8 mouse cellular contexts compared by ENCODE assay signal in genomic region chr6:121245127-121246036, GRCm38 (mm10). TPM values are rescaled to one million over a fixed set of nuclear protein-coding genes. Genes with fewer than 3 reads are reported as not detected.
DNase-seq lines count a peak whose midpoint lies in the region; ATAC-seq and TF ChIP-seq lines count a peak whose summit lies in the region.

Usp18 (plus strand) TSS chr6:121245906.

- peak; percentile 91 for DNase-seq in B cell, adult 2 months
- DNase-seq in heart, adult 9 months (ENCODE audit: low spot score in 2 of 2) = peak; percentile 93 to 94
- peak; percentile 83 for DNase-seq in limb, embryonic 14.5 days (ENCODE audit: low spot score)
- DNase-seq in spleen, adult 2 months (ENCODE audit: low read depth in 1 of 2, low spot score in 2 of 2) = peak; percentile 57 to 89

- ATAC-seq in embryonic facial prominence, embryonic 15.5 days (ENCODE audit: insufficient number of reproducible peaks, low FRiP score, low TSS enrichment, low read depth) = peak; percentile 89
- peak; percentile 94 for ATAC-seq in kidney, embryonic 14.5 days (ENCODE audit: low FRiP score, low TSS enrichment)
- peak; percentile 91 for ATAC-seq in limb, embryonic 14.5 days (ENCODE audit: low FRiP score, low read depth)
- peak; percentile 94 for ATAC-seq in midbrain, embryonic 16.5 days

- H3K4me1 ChIP-seq in bone marrow macrophage, adult 2 months (ENCODE audit: control insufficient read depth, insufficient read depth, low read length) = peaks cover 7% of the 10 kb centered on the region
- H3K4me1 ChIP-seq in embryonic facial prominence, embryonic 15.5 days = 0 out of 2 replicates have a peak, but pooled peaks cover 7% of the 10 kb centered on the region
- 0 out of 2 replicates have a peak, but pooled peaks cover 3% of the 10 kb centered on the region for H3K4me1 ChIP-seq in kidney, embryonic 14.5 days (ENCODE audit: control insufficient read depth, insufficient read depth, low read length)
- no peaks in the 10 kb centered on the region for H3K4me1 ChIP-seq in limb, embryonic 14.5 days (ENCODE audit: control insufficient read depth, insufficient read depth, low read length)
- H3K4me1 ChIP-seq in midbrain, embryonic 16.5 days (ENCODE audit: control insufficient read depth, insufficient read depth, low read length) = peaks cover 4% of the 10 kb centered on the region; the same call in 1 of the 2 replicates
- H3K4me1 ChIP-seq in spleen, adult 2 months (ENCODE audit: control insufficient read depth, insufficient read depth, insufficient read length) = peaks cover 9% of the 10 kb centered on the region

- H3K9ac ChIP-seq in embryonic facial prominence, embryonic 15.5 days = peak within 1 kb of the TSS; percentile 39
- peak within 1 kb of the TSS; percentile 52 for H3K9ac ChIP-seq in kidney, embryonic 14.5 days (ENCODE audit: low read depth, low read length)
- H3K9ac ChIP-seq in limb, embryonic 14.5 days (ENCODE audit: low read depth, low read length, severe bottlenecking) = peak within 1 kb of the TSS; percentile 58
- H3K9ac ChIP-seq in midbrain, embryonic 16.5 days (ENCODE audit: low read depth, low read length) = peak within 1 kb of the TSS; percentile 52

- H3K36me3 ChIP-seq in embryonic facial prominence, embryonic 15.5 days = no peaks in the 10 kb centered on the region
- H3K36me3 ChIP-seq in kidney, embryonic 14.5 days (ENCODE audit: control insufficient read depth, insufficient read depth, low read length) = no peaks in the 10 kb centered on the region
- no peaks in the 10 kb centered on the region for H3K36me3 ChIP-seq in limb, embryonic 14.5 days (ENCODE audit: control insufficient read depth, insufficient read depth, low read length)
- H3K36me3 ChIP-seq in midbrain, embryonic 16.5 days (ENCODE audit: control insufficient read depth, insufficient read depth, low read length) = no peaks in the 10 kb centered on the region
- H3K36me3 ChIP-seq in spleen, adult 2 months (ENCODE audit: control insufficient read depth, insufficient read depth, low read length) = no peaks in the 10 kb centered on the region

- H3K4me2 ChIP-seq in embryonic facial prominence, embryonic 15.5 days (replicated peaks) = peak within 1 kb of the TSS; percentile 56
- peak within 1 kb of the TSS; percentile 67 for H3K4me2 ChIP-seq in kidney, embryonic 14.5 days (replicated peaks; ENCODE audit: low read depth, low read length)
- peak within 1 kb of the TSS; percentile 55 for H3K4me2 ChIP-seq in limb, embryonic 14.5 days (replicated peaks; ENCODE audit: low read depth, low read length, severe bottlenecking)
- H3K4me2 ChIP-seq in midbrain, embryonic 16.5 days (ENCODE audit: low read length) = peak within 1 kb of the TSS; percentile 90

- TF ChIP-seq POLR2A in bone marrow macrophage, adult 2 months (IDR thresholded peaks at IDR 0.05; ENCODE audit: borderline replicate concordance, low read depth, low read length) = no peak
- 0 out of 2 replicates have a peak, but pooled peaks have one; percentile 23 for TF ChIP-seq POLR2A in limb, embryonic 14.5 days (IDR thresholded peaks at IDR 0.05; ENCODE audit: borderline replicate concordance, extremely low read depth, insufficient read depth, insufficient read length)
- peak; percentile 90 for TF ChIP-seq POLR2A in spleen, adult 2 months (IDR thresholded peaks at IDR 0.05; ENCODE audit: low read depth, low read length)

- TF ChIP-seq CTCF in bone marrow macrophage, adult 2 months (IDR thresholded peaks at IDR 0.05; ENCODE audit: low read depth, low read length) = no peak
- no peak for TF ChIP-seq CTCF in spleen, adult 2 months (IDR thresholded peaks at IDR 0.05; ENCODE audit: extremely low read depth, insufficient read depth, insufficient read length, insufficient replicate concordance)

- 8% methylated on average over 35 of the region's 35 CpGs for WGBS in embryonic facial prominence, embryonic 15.5 days
- WGBS in kidney, embryonic 14.5 days = 7% methylated on average over 35 of the region's 35 CpGs
- 7% methylated on average over 35 of the region's 35 CpGs for WGBS in limb, embryonic 14.5 days
- WGBS in midbrain, embryonic 16.5 days = 9% methylated on average over 35 of the region's 35 CpGs
- 2% methylated on average over 35 of the region's 35 CpGs for WGBS in spleen, adult 2 months

- peaks cover 6% of the 10 kb centered on the region; the same call in 1 of the 2 replicates for H3K27me3 ChIP-seq in embryonic facial prominence, embryonic 15.5 days
- H3K27me3 ChIP-seq in kidney, embryonic 14.5 days (ENCODE audit: control insufficient read depth, insufficient read depth, low read length) = peaks cover 15% of the 10 kb centered on the region; the same call in 1 of the 2 replicates
- no peaks in the 10 kb centered on the region for H3K27me3 ChIP-seq in limb, embryonic 14.5 days (ENCODE audit: control insufficient read depth, insufficient read depth, low read length)
- no peaks in the 10 kb centered on the region; the same call in 1 of the 2 replicates for H3K27me3 ChIP-seq in midbrain, embryonic 16.5 days (ENCODE audit: control insufficient read depth, insufficient read depth, low read depth, low read length)
- H3K27me3 ChIP-seq in spleen, adult 2 months (ENCODE audit: control insufficient read depth, insufficient read depth, low read length) = no peaks in the 10 kb centered on the region

- peak within 1 kb of the TSS; percentile 78 for H3K4me3 ChIP-seq in bone marrow macrophage, adult 2 months (ENCODE audit: insufficient read depth, low read length)
- peak within 1 kb of the TSS; percentile 62 for H3K4me3 ChIP-seq in embryonic facial prominence, embryonic 15.5 days (replicated peaks)
- peak within 1 kb of the TSS; percentile 57 for H3K4me3 ChIP-seq in kidney, embryonic 14.5 days (ENCODE audit: low read length)
- H3K4me3 ChIP-seq in limb, embryonic 14.5 days (replicated peaks; ENCODE audit: low read length) = peak within 1 kb of the TSS; percentile 48
- peak within 1 kb of the TSS; percentile 47 for H3K4me3 ChIP-seq in midbrain, embryonic 16.5 days (ENCODE audit: low read depth, low read length)
- peak within 1 kb of the TSS; percentile 83 for H3K4me3 ChIP-seq in spleen, adult 2 months (ENCODE audit: extremely low read depth, insufficient read depth, insufficient read length)

- H3K27ac ChIP-seq in bone marrow macrophage, adult 2 months (ENCODE audit: insufficient read depth, low read depth, low read length) = no peak within 1 kb of the TSS
- H3K27ac ChIP-seq in embryonic facial prominence, embryonic 15.5 days (replicated peaks) = no peak within 1 kb of the TSS
- H3K27ac ChIP-seq in kidney, embryonic 14.5 days (ENCODE audit: low read depth, low read length) = no peak within 1 kb of the TSS
- H3K27ac ChIP-seq in limb, embryonic 14.5 days (replicated peaks; ENCODE audit: low read depth, low read length) = no peak within 1 kb of the TSS
- H3K27ac ChIP-seq in midbrain, embryonic 16.5 days (ENCODE audit: low read length) = no peak within 1 kb of the TSS
- H3K27ac ChIP-seq in spleen, adult 2 months (ENCODE audit: insufficient read depth, low read length) = peak within 1 kb of the TSS; percentile 77

- H3K9me3 ChIP-seq in embryonic facial prominence, embryonic 15.5 days (replicated peaks) = no peaks in the 10 kb centered on the region
- H3K9me3 ChIP-seq in kidney, embryonic 14.5 days (ENCODE audit: control insufficient read depth, low read length) = no peaks in the 10 kb centered on the region
- H3K9me3 ChIP-seq in limb, embryonic 14.5 days (ENCODE audit: control insufficient read depth, low read length) = no peaks in the 10 kb centered on the region
- H3K9me3 ChIP-seq in midbrain, embryonic 16.5 days (replicated peaks; ENCODE audit: control insufficient read depth, low read length, poor library complexity, severe bottlenecking) = no peaks in the 10 kb centered on the region

RNA-seq across cellular contexts. Expression of gene Usp18, which starts in this region (rescaled TPM):
- 28.7 and 31.8 TPM in 2 replicates for polyA plus RNA-seq in bone marrow macrophage, adult 2 months (2012; ENCODE audit: insufficient read depth, insufficient read length, missing spikeins)
- 3.7 and 5.3 TPM in 2 replicates for polyA plus RNA-seq in embryonic facial prominence, embryonic 15.5 days (2015; fragmentation: Nextera tagmentation; extraction: Ambion mirVana)
- 1.6 and 1.8 TPM in 2 replicates for polyA plus RNA-seq in kidney, embryonic 14.5 days (2014; fragmentation: Nextera tagmentation; extraction: Ambion mirVana)
- polyA plus RNA-seq in limb, embryonic 14.5 days (2012; rRNA removed) = 1.0 and 1.1 TPM in 2 replicates
- polyA plus RNA-seq in limb, embryonic 14.5 days (2014; fragmentation: Nextera tagmentation; extraction: Ambion mirVana) = 1.5 and 1.8 TPM in 2 replicates
- polyA plus RNA-seq in midbrain, embryonic 16.5 days (2015; fragmentation: Nextera tagmentation; extraction: Ambion mirVana) = 1.5 and 1.6 TPM in 2 replicates
- polyA plus RNA-seq in spleen, adult 2 months (2012; rRNA removed) = 8.5 and 9.9 TPM in 2 replicates
